Mouse (Mus musculus): ENCODE data around the gene Tmem234. TPM values are rescaled to one million over a fixed set of nuclear protein-coding genes. Genes with fewer than 3 reads are reported as not detected.
A peak's percentile ranks its signal among the peaks of the same experiment; 100 is the strongest.

Tmem234 gene
- total RNA-seq, 2 experiments from 2014 or later = 42.3 to 47.0 TPM

- peak; percentile 87 for DNase-seq
These were observed 71.8 kb downstream of the Tmem234 start, which contains the start of gene Kpna6 for GRCm38 (mm10) chr4:129672083-129672877. TSS of gene Kpna6 (minus strand) at chr4:129672767.

GRCm38 (mm10) chr4:129672878-129673449, 72.5 kb downstream of the Tmem234 start:
- no peak for DNase-seq

Small RNA genes within 50 kb of the gene (microRNA-seq; reads per million reads assigned to microRNA genes)
- gene Mir8119 = 0 reads per million in 2 experiments

Other genes with a start within 250 kb of the Tmem234 start
- gene Zbtb8a, start 222.6 kb upstream of the Tmem234 start, total RNA-seq (2021) = 1 to 10 TPM; 2.9 to 4.7 TPM
- not detected for gene Zbtb8b, start 159.8 kb upstream of the Tmem234 start, total RNA-seq (2021)
- gene Bsdc1, start 139.1 kb upstream of the Tmem234 start, total RNA-seq (2021) = 10 to 100 TPM; 24.7 to 32.4 TPM
- gene Tssk3, start 109.6 kb upstream of the Tmem234 start, total RNA-seq (2021) = not detected
- gene Fam229a, start 109.5 kb upstream of the Tmem234 start, total RNA-seq (2021) = not detected
- gene Marcksl1, start 87.1 kb upstream of the Tmem234 start, total RNA-seq (2021) = 10 to 100 TPM; 24.4 to 31.8 TPM
- 10 to 100 TPM; 23.9 to 29.8 TPM for gene Hdac1, start 58.0 kb upstream of the Tmem234 start, total RNA-seq (2021)
- gene Lck, start 27.0 kb upstream of the Tmem234 start, total RNA-seq (2021) = under 1 TPM in 1 of 2 experiments, not detected in 1; 0.59 TPM
- gene Fam167b, start 22.1 kb upstream of the Tmem234 start, total RNA-seq (2021) = 1 to 10 TPM in 1 of 2 experiments, under 1 TPM in 1; 0.80 to 1.3 TPM
- 100 to 1,000 TPM; 149 to 151 TPM for gene Eif3i, start within 50 bp of the Tmem234 start, total RNA-seq (2021)
- gene Dcdc2b, start 13.6 kb downstream of the Tmem234 start, total RNA-seq (2021) = 1 to 10 TPM in 1 of 2 experiments, under 1 TPM in 1; 0.61 to 2.6 TPM
- 10 to 100 TPM; 12.7 to 14.6 TPM for gene Iqcc, start 18.4 kb downstream of the Tmem234 start, total RNA-seq (2021)
- gene Ccdc28b, start 23.3 kb downstream of the Tmem234 start, total RNA-seq (2021) = 10 to 100 TPM; 59.5 to 60.6 TPM
- 10 to 100 TPM; 31.6 to 37.5 TPM for gene Txlna, start 40.4 kb downstream of the Tmem234 start, total RNA-seq (2021)
- 10 to 100 TPM; 56.4 to 63.3 TPM for gene Kpna6, start 72.1 kb downstream of the Tmem234 start, total RNA-seq (2021)
- 1 to 10 TPM; 3.7 to 6.7 TPM for gene Tmem39b, start 96.2 kb downstream of the Tmem234 start, total RNA-seq (2021)
- 10 to 100 TPM; 47.0 to 58.8 TPM for gene Khdrbs1, start 141.6 kb downstream of the Tmem234 start, total RNA-seq (2021)
- 100 to 1,000 TPM; 572 to 625 TPM for gene Ptp4a2, start 210.6 kb downstream of the Tmem234 start, total RNA-seq (2021)